Mouse (Mus musculus) liver, postnatal 0 days (tissue): Measurements from ENCODE around the gene Barx1. TPM values are rescaled to one million over a fixed set of nuclear protein-coding genes. Genes with fewer than 3 reads are reported as not detected.

ENCODE experiments used
- ATAC-seq: fragments of 200-750 bp; cut with Nextera tagmentation; 2 replicates; pipeline ENCODE4 v1.8.0; 2017; ENCODE audit warnings: mild to moderate bottlenecking, moderate library complexity
- DNase-seq: peaks from one replicate; pipeline ENCODE4 v3.0.0-alpha.2; 2016
- H3K27ac ChIP-seq: fragments of 300-500 bp; sonication (generic); 2 replicates; pipeline ENCODE4 v1.5.1; 2014; ENCODE audit warnings: antibody characterized with exemption, moderate library complexity, mild to moderate bottlenecking, low read depth
- H3K27me3 ChIP-seq: fragments of 300-500 bp; sonication (generic); 2 replicates; pipeline ENCODE4 v1.6.1; 2014; ENCODE audit warnings: low read length, control low read depth, mixed read lengths; ENCODE audit not compliant: insufficient read depth
- H3K36me3 ChIP-seq: fragments of 300-500 bp; sonication (generic); replicated peaks from 2 replicates; pipeline ENCODE4 v1.6.1; 2014; ENCODE audit warnings: mild to moderate bottlenecking, control low read depth, low read length, moderate library complexity, mixed read lengths; ENCODE audit not compliant: insufficient read depth
- H3K4me1 ChIP-seq: fragments of 300-500 bp; sonication (generic); 2 replicates; pipeline ENCODE4 v1.6.1; 2014; ENCODE audit warnings: antibody characterized with exemption, mild to moderate bottlenecking, control low read depth; ENCODE audit not compliant: insufficient read depth
- H3K4me2 ChIP-seq: fragments of 300-500 bp; sonication (generic); 2 replicates; pipeline ENCODE4 v1.6.1; 2014; ENCODE audit warnings: low read depth, mild to moderate bottlenecking, low read length, moderate library complexity, mixed read lengths
- H3K4me3 ChIP-seq: fragments of 300-500 bp; sonication (generic); 2 replicates; pipeline ENCODE4 v1.5.1; 2014; ENCODE audit warnings: low read depth, low read length
- H3K9ac ChIP-seq: fragments of 300-500 bp; sonication (generic); replicated peaks from 2 replicates; pipeline ENCODE4 v1.6.1; 2014; ENCODE audit warnings: mild to moderate bottlenecking, moderate library complexity
- H3K9me3 ChIP-seq: fragments of 300-500 bp; sonication (generic); 2 replicates; pipeline ENCODE4 v1.6.1; 2016; ENCODE audit warnings: mild to moderate bottlenecking, control low read depth, low read length, mixed read lengths
- CTCF ChIP-seq: sonication (generic); IDR thresholded peaks from 2 replicates; pipeline ENCODE4 v1.5.1; 2016; ENCODE audit warnings: antibody characterized with exemption, low read depth
- EP300 ChIP-seq: IDR thresholded peaks from 2 replicates; pipeline ENCODE4 v1.6.1; 2016; ENCODE audit warnings: antibody characterized with exemption, low read depth, mild to moderate bottlenecking
- WGBS: fragments of 180-500 bp; shearing (Covaris S2); extraction: QIAGEN DNeasy Blood & Tissue Kit; methylation state at CpG from one replicate; pipeline ENCODE4 v1.1.7; 2014; ENCODE audit not compliant: insufficient replicate concordance; 5-methylcytosine and 5-hydroxymethylcytosine counted together
- polyA plus RNA-seq: library from polyadenylated mRNA; unstranded; fragments of >200 nt; fragmentation: Nextera tagmentation; extraction: Ambion mirVana; gene quantifications from 2 replicates; pipeline ENCODE4 v1.2.1, GENCODE M21; 2015

Barx1 gene
- polyA plus RNA-seq = 0.25 and 0.37 TPM in 2 replicates

DNA sequence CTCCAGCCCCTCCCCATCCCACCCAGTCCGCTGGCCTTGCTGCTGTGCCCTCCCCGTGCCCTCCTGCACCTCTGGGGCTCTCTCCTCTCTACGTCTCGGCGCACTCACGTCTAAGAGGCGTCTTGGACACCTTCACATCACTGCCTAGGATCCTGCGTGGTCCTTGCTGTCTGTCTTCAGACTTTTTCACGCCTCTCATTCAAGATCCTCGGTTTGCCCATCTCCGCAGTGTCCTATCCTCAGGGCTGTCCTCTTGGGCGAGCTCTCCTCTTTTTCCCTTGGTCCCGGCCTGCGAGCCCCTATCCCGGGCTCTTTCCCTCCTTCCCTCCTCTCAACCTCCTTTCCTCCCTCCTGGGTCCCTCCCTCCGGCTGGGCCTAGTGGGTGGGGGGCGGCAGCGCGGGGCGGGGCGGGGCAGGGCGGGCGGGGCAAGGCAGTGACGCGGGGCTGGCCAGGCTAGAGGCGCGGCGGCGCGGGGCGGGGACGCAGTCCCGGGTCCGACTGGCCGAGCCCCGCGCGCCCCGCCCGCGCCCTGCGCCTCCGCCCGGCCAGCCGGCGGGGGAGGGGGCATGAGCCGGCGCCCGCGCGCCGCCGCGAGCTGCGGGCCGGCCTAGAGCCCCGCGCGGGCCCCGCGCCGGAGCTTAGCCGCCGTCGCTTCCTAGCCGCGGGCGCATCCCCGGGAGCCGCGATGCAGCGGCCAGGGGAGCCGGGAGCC, at the start of gene Barx1:
Gene Barx1 (plus strand): TSS at position 568 of the 713 bp plus-strand sequence.
- TF ChIP-seq CTCF (no peak), EP300 (no peak)
- Histone ChIP-seq H3K9ac (no peak within 1 kb of the TSS), H3K4me1 (peaks cover 6% of the 10 kb centered on the region), H3K27ac (no peak within 1 kb of the TSS), H3K27me3 (peaks cover 98% of the 10 kb centered on the region), H3K4me2 (peak within 1 kb of the TSS; percentile 45), H3K9me3 (no peaks in the 10 kb centered on the region), H3K36me3 (no peaks in the 10 kb centered on the region), H3K4me3 (peak within 1 kb of the TSS; percentile 19)
- 6% methylated on average over 34 of the region's 73 CpGs for WGBS
- DNase-seq (no peak), ATAC-seq (no peak)

GRCm38 (mm10) chr13:48614525-48614924, 48.3 kb upstream of the Barx1 start:
- DNase-seq (no peak), ATAC-seq (no peak)
- 0 out of 2 replicates have a peak, but pooled peaks cover 4% of the 10 kb centered on the region for H3K9me3 ChIP-seq
- no peak for TF ChIP-seq EP300
- no peak for TF ChIP-seq CTCF
- no peaks in the 10 kb centered on the region for H3K27me3 ChIP-seq
- H3K27ac ChIP-seq = no peak overlapping the region
- H3K4me1 ChIP-seq = no peaks in the 10 kb centered on the region
- H3K36me3 ChIP-seq = no peaks in the 10 kb centered on the region
- no peak overlapping the region for H3K4me2 ChIP-seq
- H3K9ac ChIP-seq = no peak overlapping the region
- WGBS = 86% methylated on average over 2 of the region's 2 CpGs
- no peak overlapping the region for H3K4me3 ChIP-seq

GRCm38 (mm10) chr13:48617774-48618173, 45.0 kb upstream of the Barx1 start:
- ATAC-seq = no peak
- H3K9me3 ChIP-seq = 0 out of 2 replicates have a peak, but pooled peaks cover 4% of the 10 kb centered on the region
- H3K4me3 ChIP-seq = no peak overlapping the region
- TF ChIP-seq EP300 (no peak), CTCF (no peak)
- no peak overlapping the region for H3K9ac ChIP-seq
- no peak overlapping the region for H3K27ac ChIP-seq
- H3K4me2 ChIP-seq = no peak overlapping the region
- no peaks in the 10 kb centered on the region for H3K4me1 ChIP-seq
- no peaks in the 10 kb centered on the region for H3K36me3 ChIP-seq
- no peak for DNase-seq
- H3K27me3 ChIP-seq = no peaks in the 10 kb centered on the region

DNA sequence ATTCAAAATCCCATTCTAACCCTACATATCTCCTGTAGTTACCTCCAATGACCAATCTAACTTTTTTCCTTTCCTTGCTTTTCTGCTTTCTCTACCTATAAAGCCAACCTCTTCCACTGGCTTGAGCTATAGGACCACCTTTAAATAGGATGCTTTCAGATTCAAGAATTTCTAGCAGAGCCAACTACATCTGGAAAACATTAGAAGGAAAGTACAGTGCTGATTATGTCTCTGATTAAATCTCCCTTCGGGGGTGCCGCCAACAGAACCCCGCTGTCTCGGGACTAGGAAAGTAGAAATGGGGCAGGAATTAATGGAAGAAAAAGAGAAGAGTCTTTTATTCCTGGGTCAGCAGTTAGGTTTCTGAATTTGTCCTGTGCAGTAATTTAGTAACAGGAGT, 43.9 kb upstream of the Barx1 start:
- ATAC-seq = no peak
- H3K4me2 ChIP-seq = no peak overlapping the region
- H3K27ac ChIP-seq = no peak overlapping the region
- 0 out of 2 replicates have a peak, but pooled peaks cover 4% of the 10 kb centered on the region for H3K9me3 ChIP-seq
- no peak for DNase-seq
- H3K9ac ChIP-seq = no peak overlapping the region
- H3K27me3 ChIP-seq = no peaks in the 10 kb centered on the region
- WGBS = 88% methylated on average over 4 of the region's 4 CpGs
- no peak for TF ChIP-seq EP300
- no peak for TF ChIP-seq CTCF
- H3K4me1 ChIP-seq = no peaks in the 10 kb centered on the region
- no peak overlapping the region for H3K4me3 ChIP-seq
- no peaks in the 10 kb centered on the region for H3K36me3 ChIP-seq

DNA sequence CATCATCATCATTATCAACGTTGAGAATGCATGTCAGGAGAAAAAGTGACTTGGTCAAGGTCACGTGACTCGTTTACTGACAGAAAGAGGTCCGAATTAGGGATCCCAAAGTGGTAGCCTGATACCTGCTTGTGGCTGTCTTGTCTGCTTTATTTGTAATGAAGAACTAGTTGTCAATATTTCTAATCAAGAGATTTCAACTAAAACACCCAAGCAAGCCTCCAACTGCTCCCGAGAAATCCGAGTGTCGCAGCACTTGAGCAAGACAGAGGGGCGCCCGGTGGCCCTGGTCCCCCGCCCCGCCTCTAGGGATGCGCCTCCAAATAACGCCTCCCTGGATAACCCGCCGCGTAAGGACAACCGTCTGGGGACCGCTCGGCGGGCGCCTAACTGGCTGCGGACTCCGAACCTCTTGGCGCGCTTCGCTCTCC, 37.8 kb upstream of the Barx1 start:
- H3K4me2 ChIP-seq = peak overlapping the region; percentile 86
- peak; percentile 74 for ATAC-seq
- H3K4me1 ChIP-seq = peaks cover 4% of the 10 kb centered on the region
- H3K27ac ChIP-seq = peak overlapping the region; percentile 64; the same call in 1 of the 2 replicates
- DNase-seq = no peak
- H3K27me3 ChIP-seq = no peaks in the 10 kb centered on the region
- TF ChIP-seq CTCF (no peak), EP300 (no peak)
- WGBS = 2% methylated on average over 24 of the region's 26 CpGs
- peak overlapping the region; percentile 60 for H3K4me3 ChIP-seq
- peak overlapping the region; percentile 67 for H3K9ac ChIP-seq
- H3K36me3 ChIP-seq = no peaks in the 10 kb centered on the region
- no peaks in the 10 kb centered on the region for H3K9me3 ChIP-seq

DNA sequence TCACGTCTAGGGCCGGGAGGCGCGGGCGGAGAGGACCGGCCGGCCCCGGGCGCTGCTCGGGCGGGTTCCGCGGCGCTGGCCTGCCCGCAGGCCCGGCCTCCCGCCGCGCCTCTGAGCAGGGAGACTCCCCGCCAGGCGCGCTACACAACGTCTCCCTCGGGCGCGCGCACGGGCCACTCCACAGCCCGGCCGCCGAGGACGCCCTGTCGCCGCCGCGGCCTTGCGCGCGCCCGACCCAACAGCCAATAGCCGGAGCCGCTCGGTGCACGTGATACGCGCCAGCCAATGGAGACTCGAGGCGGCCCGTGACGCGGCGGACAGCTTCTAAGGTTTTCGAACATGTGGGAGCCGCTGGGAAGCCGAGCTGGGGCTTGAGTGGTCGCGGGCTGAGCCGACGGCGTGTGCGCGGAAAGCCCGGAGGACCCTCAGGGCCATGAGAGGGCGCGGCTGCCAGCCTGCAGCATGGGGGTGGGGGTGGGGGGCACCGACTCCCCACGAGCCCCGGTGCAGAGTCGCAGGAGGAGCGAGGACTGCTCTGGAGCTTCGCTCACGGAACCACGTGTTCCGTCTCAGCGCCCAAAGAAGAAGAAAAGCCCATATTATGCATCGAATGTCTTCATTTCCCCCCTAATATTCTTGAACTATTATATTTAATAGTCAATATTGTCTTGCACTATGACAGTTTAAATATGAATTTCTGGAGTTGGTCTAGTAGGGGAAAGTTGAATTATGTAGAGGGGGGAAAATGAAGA, 37.2 kb upstream of the Barx1 start, which contains the start of gene Ptpdc1:
Gene Ptpdc1 (minus strand): TSS at position 232 of the 752 bp plus-strand sequence.
- no peaks in the 10 kb centered on the region for H3K27me3 ChIP-seq
- ATAC-seq = peak; percentile 100
- peak within 1 kb of the TSS; percentile 67 for H3K9ac ChIP-seq
- H3K4me3 ChIP-seq = peak within 1 kb of the TSS; percentile 60
- no peaks in the 10 kb centered on the region for H3K36me3 ChIP-seq
- TF ChIP-seq CTCF (no peak), EP300 (no peak)
- peak within 1 kb of the TSS; percentile 86 for H3K4me2 ChIP-seq
- 3% methylated on average over 74 of the region's 76 CpGs for WGBS
- H3K4me1 ChIP-seq = peaks cover 4% of the 10 kb centered on the region
- no peaks in the 10 kb centered on the region for H3K9me3 ChIP-seq
- H3K27ac ChIP-seq = peak within 1 kb of the TSS; percentile 64; the same call in 1 of the 2 replicates
- peak; percentile 94 for DNase-seq
